In the genomic region with DNA sequence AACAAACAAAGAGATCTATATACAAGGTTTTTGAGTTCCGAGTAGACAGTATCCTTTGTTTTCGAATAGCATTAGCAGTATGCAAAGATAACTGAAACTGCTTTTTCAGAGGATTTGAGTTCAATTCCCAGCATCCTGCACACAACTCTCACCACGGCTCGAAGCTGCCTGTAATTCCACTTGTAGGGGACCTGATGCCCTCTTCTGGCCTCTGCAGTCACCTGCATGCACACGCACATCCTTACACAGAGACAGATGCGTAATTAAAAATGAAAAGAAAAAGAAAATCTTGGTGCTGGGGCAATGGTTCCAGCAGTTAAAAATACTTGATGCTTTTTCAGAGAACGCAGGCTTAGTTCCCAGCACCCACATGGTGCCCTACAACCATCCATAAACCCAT, we compare ENCODE assay signal across 10 mouse cellular contexts.
DNase-seq lines count a peak whose midpoint lies in the region; ATAC-seq and TF ChIP-seq lines count a peak whose summit lies in the region.
"Had no signal": no experiment of that assay in that cellular context is flagged by ENCODE, and none has a peak within 500 bp of the region (broad histone marks: within the 10 kb centered on the region; RNA-seq: fewer than 3 reads in every experiment).

No protein-coding gene starts in this region.

- no peak overlapping the region for H3K4me2 ChIP-seq in stomach, postnatal 0 days (replicated peaks; ENCODE audit: low read depth)
- H3K4me2 ChIP-seq: liver, embryonic 13.5 days had no signal

- TF ChIP-seq CTCF in gastrocnemius, adult 2 months (IDR thresholded peaks at IDR 0.05), result peak; percentile 41; the same call in 1 of the 2 replicates
- peak; percentile 50 for TF ChIP-seq CTCF in lung, adult 2 months (IDR thresholded peaks at IDR 0.05; ENCODE audit: insufficient read depth, low read length)
- peak; percentile 64 for TF ChIP-seq CTCF in stomach, postnatal 0 days (IDR thresholded peaks at IDR 0.05; ENCODE audit: low read depth)
- no peak; the same call in 1 of the 2 replicates for TF ChIP-seq CTCF in left cerebral cortex, adult 2 months (IDR thresholded peaks at IDR 0.05)

- WGBS in lung, adult 2 months, result 70% methylated on average over 7 of the region's 7 CpGs
- WGBS in stomach, postnatal 0 days, result 60% methylated on average over 7 of the region's 7 CpGs

- no peaks in the 10 kb centered on the region for H3K4me1 ChIP-seq in lung, adult 2 months (ENCODE audit: control insufficient read depth, insufficient read depth, low read length)
- no peaks in the 10 kb centered on the region for H3K4me1 ChIP-seq in stomach, postnatal 0 days (replicated peaks; ENCODE audit: control insufficient read depth, insufficient read depth)
- H3K4me1 ChIP-seq: liver, embryonic 13.5 days had no signal

- ATAC-seq in common myeloid progenitor, adult 5-6 weeks (replicated peaks; ENCODE audit: low read depth, poor library complexity, severe bottlenecking), result 0 out of 2 replicates have a peak, but pooled peaks have one; percentile 45
- ATAC-seq in stomach, postnatal 0 days (ENCODE audit: low FRiP score, low TSS enrichment), result no peak

- no peaks in the 10 kb centered on the region for H3K27me3 ChIP-seq in stomach, postnatal 0 days (ENCODE audit: control insufficient read depth, insufficient read depth, low read length)
- H3K27me3 ChIP-seq: liver, embryonic 13.5 days had no signal

- DNase-seq in gastrocnemius, adult 2 months, result no peak
- no peak for DNase-seq in gastrocnemius, postnatal 14 days
- DNase-seq in lung, adult 2 months, result no peak
- DNase-seq in lung, postnatal 36 days, result no peak
- no peak for DNase-seq in stomach, postnatal 0 days (ENCODE audit: low spot score)
- no peak for DNase-seq in left cerebral cortex, adult 2 months (ENCODE audit: extremely low spot score in 1 of 2, low spot score in 2 of 2)
- DNase-seq in yolk sac, embryonic 10.5 days (ENCODE audit: low spot score), result no peak
- DNase-seq: gastrocnemius, postnatal 25 days; liver, embryonic 13.5 days had no signal

- no peak for TF ChIP-seq EP300 in stomach, postnatal 0 days (optimal IDR thresholded peaks at IDR 0.05)

- no peak overlapping the region for H3K27ac ChIP-seq in gastrocnemius, adult 2 months
- no peak overlapping the region for H3K27ac ChIP-seq in stomach, postnatal 0 days (replicated peaks)
- H3K27ac ChIP-seq in left cerebral cortex, adult 2 months, result no peak overlapping the region
- H3K27ac ChIP-seq: liver, embryonic 13.5 days had no signal

- intact Hi-C loops in gastrocnemius, adult 2 months (cut with DNase I), result loop anchor here (5.0 kb wide), 1 partner anchor 158 kb away; no protein-coding TSS in a partner anchor
- intact Hi-C loops in gastrocnemius, postnatal 14 days (cut with DNase I; ENCODE audit: low total_unique reads), result loop anchor here (5.0 kb wide), 1 partner anchor 158 kb away; no protein-coding TSS in a partner anchor
- intact Hi-C loops in left cerebral cortex, adult 2 months (cut with DNase I), result loop anchor here (10.0 kb wide), 1 partner anchor 295 kb away; no protein-coding TSS in a partner anchor

- H3K9ac ChIP-seq in stomach, postnatal 0 days (ENCODE audit: low read length), result no peak overlapping the region
- H3K9ac ChIP-seq: liver, embryonic 13.5 days had no signal

- TF ChIP-seq POLR2A in lung, adult 2 months (IDR thresholded peaks at IDR 0.05; ENCODE audit: borderline replicate concordance, extremely low read depth, low read depth, low read length), result no peak

- no peaks in the 10 kb centered on the region for H3K9me3 ChIP-seq in stomach, postnatal 0 days (ENCODE audit: control insufficient read depth, low read length)
- H3K9me3 ChIP-seq: liver, embryonic 13.5 days had no signal

- H3K36me3 ChIP-seq in stomach, postnatal 0 days (ENCODE audit: control insufficient read depth, insufficient read depth, low read length), result no peaks in the 10 kb centered on the region
- H3K36me3 ChIP-seq: liver, embryonic 13.5 days had no signal

- H3K4me3 ChIP-seq in gastrocnemius, adult 2 months, result no peak overlapping the region
- no peak overlapping the region for H3K4me3 ChIP-seq in lung, adult 2 months (replicated peaks; ENCODE audit: extremely low read depth, low read depth, low read length)
- no peak overlapping the region for H3K4me3 ChIP-seq in stomach, postnatal 0 days (ENCODE audit: low read depth, low read length)
- H3K4me3 ChIP-seq in left cerebral cortex, adult 2 months, result no peak overlapping the region
- H3K4me3 ChIP-seq: liver, embryonic 13.5 days had no signal
